Mouse (Mus musculus) embryonic fibroblast, embryonic 13.5 days (primary cell): ENCODE data around the gene Nlrc5.

Experiments used
- CTCF ChIP-seq: IDR thresholded peaks from 2 replicates; pipeline ENCODE4 v1.5.1; 2011; ENCODE audit warnings: mild to moderate bottlenecking, control low read depth, low read length, moderate library complexity, borderline replicate concordance; ENCODE audit not compliant: insufficient read depth
- POLR2A ChIP-seq: IDR thresholded peaks from 2 replicates; pipeline ENCODE4 v1.6.1; 2011; ENCODE audit warnings: low read depth, mild to moderate bottlenecking, control low read depth, low read length, moderate library complexity

DNA sequence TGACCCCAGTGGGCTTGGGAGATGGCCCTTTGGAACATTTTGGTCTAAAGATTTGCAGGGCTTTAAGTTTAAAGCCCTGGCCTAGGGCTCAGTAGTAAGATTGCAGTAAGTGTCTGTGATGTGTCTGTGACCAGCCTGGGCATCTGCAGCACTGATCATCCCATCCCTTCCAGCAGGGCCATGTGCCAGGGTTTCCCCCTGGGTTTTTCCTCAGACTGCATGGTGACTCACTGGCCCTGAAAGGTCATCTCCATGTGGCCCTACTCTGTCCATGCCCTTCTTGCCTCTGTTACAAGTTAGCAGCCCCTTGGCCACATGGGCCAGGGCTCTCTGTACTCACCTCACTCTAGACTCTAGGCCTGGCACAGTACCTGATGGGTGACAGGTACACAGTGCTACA, 130.3 kb downstream of the Nlrc5 start:
- no peak for TF ChIP-seq CTCF
- no peak for TF ChIP-seq POLR2A
